Mouse (Mus musculus) c-Kit-negative CD71-positive TER-119-positive erythroid progenitor cells, embryonic 14.5 days (primary cell): ENCODE results near the gene Mrps7.

Source experiments
- DNase-seq: peaks from one replicate; pipeline ENCODE4 v3.0.0-alpha.2; 2013; ENCODE audit warnings: low read depth, low spot score

Gene Mrps7

GRCm38 (mm10) chr11:115603476-115604303 is at the start of gene Mrps7, which contains the start of gene Gga3:
Mrps7 (plus strand) TSS chr11:115603925.
Gga3 (minus strand) TSS chr11:115604051.
- peak; percentile 87 for DNase-seq

- DNase-seq = no peak
Observed at GRCm38 (mm10) chr11:115555717-115556116, 48.0 kb upstream of the Mrps7 start.

GRCm38 (mm10) chr11:115563406-115563805 is 40.3 kb upstream of the Mrps7 start:
- peak; percentile 24 for DNase-seq

GRCm38 (mm10) chr11:115564064-115564809 is 39.5 kb upstream of the Mrps7 start, which contains the start of gene Nup85:
Nup85 (plus strand) TSS chr11:115564434.
- peak; percentile 97 for DNase-seq

GRCm38 (mm10) chr11:115564961-115565360 is 38.8 kb upstream of the Mrps7 start:
- DNase-seq = no peak

- DNase-seq = no peak
Observed at GRCm38 (mm10) chr11:115579080-115579479, 24.6 kb upstream of the Mrps7 start.

- DNase-seq = no peak
Observed at GRCm38 (mm10) chr11:115582913-115583606, 20.7 kb upstream of the Mrps7 start.

GRCm38 (mm10) chr11:115584376-115585073 is 19.2 kb upstream of the Mrps7 start:
- no peak for DNase-seq

GRCm38 (mm10) chr11:115585573-115586100 is 18.1 kb upstream of the Mrps7 start:
- DNase-seq = no peak

GRCm38 (mm10) chr11:115586403-115586802 is 17.3 kb upstream of the Mrps7 start:
- DNase-seq = no peak

GRCm38 (mm10) chr11:115587984-115588383 is 15.7 kb upstream of the Mrps7 start:
- DNase-seq = no peak

GRCm38 (mm10) chr11:115590526-115591075 is 13.1 kb upstream of the Mrps7 start:
- DNase-seq = no peak

- no peak for DNase-seq
Observed at GRCm38 (mm10) chr11:115595209-115595608, 8.5 kb upstream of the Mrps7 start.

GRCm38 (mm10) chr11:115598309-115598708 is 5.4 kb upstream of the Mrps7 start:
- DNase-seq = no peak

GRCm38 (mm10) chr11:115599722-115600121 is 4.0 kb upstream of the Mrps7 start:
- DNase-seq = no peak

- no peak for DNase-seq
Observed at GRCm38 (mm10) chr11:115600743-115601142, 3.0 kb upstream of the Mrps7 start.

GRCm38 (mm10) chr11:115601174-115601573 is 2.6 kb upstream of the Mrps7 start:
- DNase-seq = no peak

- DNase-seq = no peak
Observed at GRCm38 (mm10) chr11:115603128-115603475, 623 bp upstream of the Mrps7 start.

GRCm38 (mm10) chr11:115604304-115604696 is 575 bp downstream of the Mrps7 start:
- no peak for DNase-seq

GRCm38 (mm10) chr11:115606733-115607132 is 3.0 kb downstream of the Mrps7 start:
- DNase-seq = no peak
